Mouse (Mus musculus): ENCODE data around the gene Col4a1. TPM values are rescaled to one million over a fixed set of nuclear protein-coding genes. Genes with fewer than 3 reads are reported as not detected.

The Col4a1 gene
- polyA plus RNA-seq, 1 experiment from 2014 or later = 335 TPM

GRCm38 (mm10) chr8:11346225-11346624 lies 33.6 kb upstream of the Col4a1 start:
- Histone ChIP-seq H3K4me2 (no peak overlapping the region), H3K9ac (no peak overlapping the region), H3K4me3 (replicated peaks) (no peak overlapping the region), H3K4me1 (peaks cover 47% of the 10 kb centered on the region), H3K36me3 (0 out of 2 replicates have a peak, but pooled peaks cover 5% of the 10 kb centered on the region), H3K27me3 (no peaks in the 10 kb centered on the region), H3K9me3 (replicated peaks) (no peaks in the 10 kb centered on the region), H3K27ac (0 out of 2 replicates have a peak overlapping the region, but pooled peaks have one; percentile 1)
- ATAC-seq (replicated peaks; ENCODE audit: low FRiP score) = no peak; the same call in 1 of the 2 replicates
- WGBS = 61% methylated on average over 10 of the region's 10 CpGs

GRCm38 (mm10) chr8:11344459-11344858 lies 31.8 kb upstream of the Col4a1 start:
- Histone ChIP-seq H3K27ac (0 out of 2 replicates have a peak overlapping the region, but pooled peaks have one; percentile 20), H3K4me3 (replicated peaks) (no peak overlapping the region), H3K9me3 (replicated peaks) (no peaks in the 10 kb centered on the region), H3K4me1 (peaks cover 59% of the 10 kb centered on the region), H3K36me3 (0 out of 2 replicates have a peak, but pooled peaks cover 5% of the 10 kb centered on the region), H3K9ac (no peak overlapping the region), H3K27me3 (no peaks in the 10 kb centered on the region), H3K4me2 (no peak overlapping the region)
- ATAC-seq (replicated peaks; ENCODE audit: low FRiP score) = no peak
- WGBS = 87% methylated on average over 9 of the region's 9 CpGs

- H3K4me1 ChIP-seq = peaks cover 36% of the 10 kb centered on the region
- H3K36me3 ChIP-seq = 0 out of 2 replicates have a peak, but pooled peaks cover 5% of the 10 kb centered on the region
- WGBS = 78% methylated on average over 3 of the region's 3 CpGs
- H3K9me3 ChIP-seq (replicated peaks) = no peaks in the 10 kb centered on the region
- H3K9ac ChIP-seq = no peak overlapping the region
- ATAC-seq (replicated peaks; ENCODE audit: low FRiP score) = no peak
- H3K27ac ChIP-seq = peak overlapping the region; percentile 37
- H3K4me3 ChIP-seq (replicated peaks) = no peak overlapping the region
- H3K27me3 ChIP-seq = no peaks in the 10 kb centered on the region
- no peak overlapping the region for H3K4me2 ChIP-seq
These were observed 28.5 kb upstream of the Col4a1 start for GRCm38 (mm10) chr8:11341111-11341566.

- peak; percentile 73 for ATAC-seq (replicated peaks; ENCODE audit: low FRiP score)
- Histone ChIP-seq H3K4me2 (peak overlapping the region; percentile 13; the same call in 1 of the 2 replicates), H3K27me3 (no peaks in the 10 kb centered on the region), H3K9me3 (replicated peaks) (no peaks in the 10 kb centered on the region), H3K9ac (no peak overlapping the region), H3K27ac (peak overlapping the region; percentile 46), H3K4me3 (replicated peaks) (no peak overlapping the region), H3K4me1 (peaks cover 38% of the 10 kb centered on the region), H3K36me3 (0 out of 2 replicates have a peak, but pooled peaks cover 4% of the 10 kb centered on the region)
- WGBS = 42% methylated on average over 12 of the region's 12 CpGs
These were observed 27.9 kb upstream of the Col4a1 start for GRCm38 (mm10) chr8:11340310-11341110.

GRCm38 (mm10) chr8:11338507-11338906 lies 25.9 kb upstream of the Col4a1 start:
- WGBS = 86% methylated on average over 9 of the region's 9 CpGs
- H3K9ac ChIP-seq = no peak overlapping the region
- H3K4me2 ChIP-seq = no peak overlapping the region
- H3K4me1 ChIP-seq = peaks cover 52% of the 10 kb centered on the region
- no peak for ATAC-seq (replicated peaks; ENCODE audit: low FRiP score)
- no peaks in the 10 kb centered on the region for H3K36me3 ChIP-seq
- H3K4me3 ChIP-seq (replicated peaks) = no peak overlapping the region
- H3K27ac ChIP-seq = no peak overlapping the region
- no peaks in the 10 kb centered on the region for H3K27me3 ChIP-seq
- H3K9me3 ChIP-seq (replicated peaks) = no peaks in the 10 kb centered on the region

- Histone ChIP-seq H3K36me3 (no peaks in the 10 kb centered on the region), H3K27me3 (no peaks in the 10 kb centered on the region), H3K9me3 (replicated peaks) (no peaks in the 10 kb centered on the region), H3K27ac (no peak overlapping the region), H3K4me1 (peaks cover 54% of the 10 kb centered on the region), H3K9ac (no peak overlapping the region), H3K4me2 (no peak overlapping the region), H3K4me3 (replicated peaks) (no peak overlapping the region)
- ATAC-seq (replicated peaks; ENCODE audit: low FRiP score) = no peak
- 87% methylated on average over 10 of the region's 10 CpGs for WGBS
These were observed 25.0 kb upstream of the Col4a1 start for GRCm38 (mm10) chr8:11337642-11338041.

- no peaks in the 10 kb centered on the region for H3K9me3 ChIP-seq (replicated peaks)
- H3K27me3 ChIP-seq = no peaks in the 10 kb centered on the region
- peaks cover 59% of the 10 kb centered on the region for H3K4me1 ChIP-seq
- H3K4me3 ChIP-seq (replicated peaks) = no peak overlapping the region
- H3K9ac ChIP-seq = no peak overlapping the region
- no peaks in the 10 kb centered on the region for H3K36me3 ChIP-seq
- no peak for ATAC-seq (replicated peaks; ENCODE audit: low FRiP score)
- WGBS = 78% methylated on average over 5 of the region's 5 CpGs
- no peak overlapping the region for H3K4me2 ChIP-seq
- H3K27ac ChIP-seq = no peak overlapping the region
These were observed 23.7 kb upstream of the Col4a1 start for GRCm38 (mm10) chr8:11336346-11336745.

- 73% methylated on average over 4 of the region's 4 CpGs for WGBS
These were observed 22.6 kb upstream of the Col4a1 start for GRCm38 (mm10) chr8:11335238-11335637.

GRCm38 (mm10) chr8:11334493-11334892 lies 21.9 kb upstream of the Col4a1 start:
- no peaks in the 10 kb centered on the region for H3K36me3 ChIP-seq
- no peak overlapping the region for H3K4me3 ChIP-seq (replicated peaks)
- peaks cover 56% of the 10 kb centered on the region for H3K4me1 ChIP-seq
- ATAC-seq (replicated peaks; ENCODE audit: low FRiP score) = 0 out of 2 replicates have a peak, but pooled peaks have one; percentile 24
- no peak overlapping the region; the same call in 1 of the 2 replicates for H3K27ac ChIP-seq
- H3K4me2 ChIP-seq = no peak overlapping the region
- 72% methylated on average over 3 of the region's 3 CpGs for WGBS
- H3K9ac ChIP-seq = no peak overlapping the region
- H3K27me3 ChIP-seq = no peaks in the 10 kb centered on the region
- H3K9me3 ChIP-seq (replicated peaks) = no peaks in the 10 kb centered on the region

More at GRCm38 (mm10) chr8:11335238-11335637, 22.6 kb upstream of the Col4a1 start:
- Histone ChIP-seq H3K4me3 (replicated peaks) (no peak overlapping the region), H3K9me3 (replicated peaks) (no peaks in the 10 kb centered on the region), H3K36me3 (no peaks in the 10 kb centered on the region), H3K9ac (no peak overlapping the region), H3K27ac (no peak overlapping the region), H3K27me3 (no peaks in the 10 kb centered on the region), H3K4me2 (no peak overlapping the region), H3K4me1 (peaks cover 61% of the 10 kb centered on the region)
- no peak for ATAC-seq (replicated peaks; ENCODE audit: low FRiP score)

GRCm38 (mm10) chr8:11333746-11334145 lies 21.1 kb upstream of the Col4a1 start:
- no peak overlapping the region for H3K4me2 ChIP-seq
- H3K9me3 ChIP-seq (replicated peaks) = no peaks in the 10 kb centered on the region
- peaks cover 57% of the 10 kb centered on the region for H3K4me1 ChIP-seq
- 60% methylated on average over 6 of the region's 6 CpGs for WGBS
- H3K27me3 ChIP-seq = no peaks in the 10 kb centered on the region
- no peak; the same call in 1 of the 2 replicates for ATAC-seq (replicated peaks; ENCODE audit: low FRiP score)
- H3K4me3 ChIP-seq (replicated peaks) = no peak overlapping the region
- H3K9ac ChIP-seq = no peak overlapping the region
- no peaks in the 10 kb centered on the region for H3K36me3 ChIP-seq
- no peak overlapping the region; the same call in 1 of the 2 replicates for H3K27ac ChIP-seq

GRCm38 (mm10) chr8:11331561-11331960 lies 18.9 kb upstream of the Col4a1 start:
- H3K4me3 ChIP-seq (replicated peaks) = no peak overlapping the region
- H3K9ac ChIP-seq = no peak overlapping the region
- peaks cover 77% of the 10 kb centered on the region for H3K4me1 ChIP-seq
- 0 out of 2 replicates have a peak, but pooled peaks cover 3% of the 10 kb centered on the region for H3K36me3 ChIP-seq
- no peak overlapping the region for H3K4me2 ChIP-seq
- ATAC-seq (replicated peaks; ENCODE audit: low FRiP score) = no peak
- H3K9me3 ChIP-seq (replicated peaks) = no peaks in the 10 kb centered on the region
- no peaks in the 10 kb centered on the region for H3K27me3 ChIP-seq
- 69% methylated on average over 4 of the region's 4 CpGs for WGBS
- no peak overlapping the region for H3K27ac ChIP-seq

GRCm38 (mm10) chr8:11327722-11328417 lies 15.2 kb upstream of the Col4a1 start:
- Histone ChIP-seq H3K4me1 (peaks cover 79% of the 10 kb centered on the region), H3K27ac (peak overlapping the region; percentile 91), H3K4me3 (replicated peaks) (no peak overlapping the region), H3K4me2 (0 out of 2 replicates have a peak overlapping the region, but pooled peaks have one; percentile 1), H3K27me3 (no peaks in the 10 kb centered on the region), H3K36me3 (0 out of 2 replicates have a peak, but pooled peaks cover 3% of the 10 kb centered on the region), H3K9ac (no peak overlapping the region), H3K9me3 (replicated peaks) (no peaks in the 10 kb centered on the region)
- ATAC-seq (replicated peaks; ENCODE audit: low FRiP score) = peak; percentile 62
- WGBS = 32% methylated on average over 5 of the region's 5 CpGs

All from kidney, embryonic 15.5 days (tissue).